9 mouse cellular contexts compared by ENCODE assay signal in the genomic region with DNA sequence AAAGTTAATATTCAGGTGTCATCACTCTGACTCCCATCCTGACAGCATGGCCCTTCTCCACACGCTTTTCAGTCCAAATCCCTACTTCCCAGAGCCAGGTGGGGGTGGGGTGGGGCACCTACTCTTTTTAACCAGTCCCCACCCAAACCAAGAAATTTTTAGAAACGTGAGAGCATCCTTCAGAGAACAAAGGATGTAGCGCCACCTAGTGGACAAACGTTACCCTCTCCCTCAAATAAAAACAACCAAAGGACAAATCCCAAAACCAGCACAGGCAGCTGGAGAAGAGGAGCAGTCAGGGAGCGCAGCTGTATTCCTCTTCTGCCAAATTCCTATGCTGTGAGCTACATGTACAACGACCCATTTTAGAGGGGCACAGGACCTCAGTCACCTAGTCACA.
A peak's percentile ranks its signal among the peaks of the same experiment; 100 is the strongest.
DNase-seq lines count a peak whose midpoint lies in the region; ATAC-seq and TF ChIP-seq lines count a peak whose summit lies in the region.
"Had no signal": no experiment of that assay in that cellular context is flagged by ENCODE, and none has a peak within 500 bp of the region (broad histone marks: within the 10 kb centered on the region; RNA-seq: fewer than 3 reads in every experiment).

No protein-coding gene starts in this region.

- H3K4me2 ChIP-seq in liver, embryonic 12.5 days = no peak overlapping the region
- H3K4me2 ChIP-seq in neural tube, embryonic 12.5 days (replicated peaks) = no peak overlapping the region

- TF ChIP-seq CTCF in kidney, adult 2 months (conservative IDR thresholded peaks at IDR 0.05; ENCODE audit: insufficient read depth, insufficient read length, low read depth, low read length) = peak; percentile 38; the same call in 1 of the 2 replicates

- no peak overlapping the region for H3K27ac ChIP-seq in liver, embryonic 12.5 days
- H3K27ac ChIP-seq in kidney, adult 2 months (ENCODE audit: insufficient read depth, low read depth, low read length) = no peak overlapping the region
- H3K27ac ChIP-seq in limb, embryonic 10.5 days = peak overlapping the region; percentile 48; the same call in 1 of the 2 replicates
- no peak overlapping the region for H3K27ac ChIP-seq in neural tube, embryonic 12.5 days

- no peak for ATAC-seq in liver, embryonic 12.5 days
- peak; percentile 65; the same call in 1 of the 2 replicates for ATAC-seq in neural tube, embryonic 12.5 days (ENCODE audit: low FRiP score, low read depth)

- no peak for TF ChIP-seq POLR2A in kidney, adult 2 months (IDR thresholded peaks at IDR 0.05; ENCODE audit: low read depth, low read length)

- H3K9me3 ChIP-seq in liver, embryonic 12.5 days (replicated peaks) = no peaks in the 10 kb centered on the region
- no peaks in the 10 kb centered on the region for H3K9me3 ChIP-seq in limb, embryonic 10.5 days (replicated peaks)
- no peaks in the 10 kb centered on the region for H3K9me3 ChIP-seq in neural tube, embryonic 12.5 days

- no peaks in the 10 kb centered on the region for H3K27me3 ChIP-seq in liver, embryonic 12.5 days (replicated peaks)
- no peaks in the 10 kb centered on the region for H3K27me3 ChIP-seq in kidney, adult 2 months (replicated peaks; ENCODE audit: control insufficient read depth, insufficient read depth, low read length)
- no peaks in the 10 kb centered on the region for H3K27me3 ChIP-seq in limb, embryonic 10.5 days (ENCODE audit: low read depth, poor library complexity, severe bottlenecking)
- H3K27me3 ChIP-seq in neural tube, embryonic 12.5 days (replicated peaks) = no peaks in the 10 kb centered on the region
- H3K27me3 ChIP-seq: megakaryocyte, embryonic 14.5 days had no signal

- H3K9ac ChIP-seq in liver, embryonic 12.5 days = no peak overlapping the region
- no peak overlapping the region for H3K9ac ChIP-seq in neural tube, embryonic 12.5 days

- peak; percentile 46 for DNase-seq in liver
- DNase-seq in cerebellum, adult 9-11 months = peak; percentile 6
- DNase-seq in frontal cortex, postnatal 14 days (ENCODE audit: low spot score in 2 of 2) = peak; percentile 20 to 56
- peak; percentile 41 for DNase-seq in kidney, adult 2 months
- peak; percentile 70 for DNase-seq in limb, embryonic 10.5 days (ENCODE audit: low spot score)
- DNase-seq in spleen, adult 12 weeks (ENCODE audit: low spot score) = no peak

- 9% methylated on average over 6 of the region's 6 CpGs for WGBS in liver, embryonic 12.5 days (ENCODE audit: insufficient replicate concordance)
- 9% methylated on average over 6 of the region's 6 CpGs for WGBS in kidney, adult 2 months
- 13% methylated on average over 6 of the region's 6 CpGs for WGBS in limb, embryonic 10.5 days
- 14% methylated on average over 6 of the region's 6 CpGs for WGBS in neural tube, embryonic 12.5 days

- H3K36me3 ChIP-seq in liver, embryonic 12.5 days = no peaks in the 10 kb centered on the region
- H3K36me3 ChIP-seq in kidney, adult 2 months (ENCODE audit: control insufficient read depth, insufficient read depth, low read length) = no peaks in the 10 kb centered on the region
- no peaks in the 10 kb centered on the region for H3K36me3 ChIP-seq in limb, embryonic 10.5 days
- H3K36me3 ChIP-seq in neural tube, embryonic 12.5 days = no peaks in the 10 kb centered on the region

- no peaks in the 10 kb centered on the region for H3K4me1 ChIP-seq in liver, embryonic 12.5 days
- peaks cover 6% of the 10 kb centered on the region; the same call in 1 of the 2 replicates for H3K4me1 ChIP-seq in kidney, adult 2 months (ENCODE audit: control insufficient read depth, insufficient read depth, low read length)
- peaks cover 22% of the 10 kb centered on the region for H3K4me1 ChIP-seq in limb, embryonic 10.5 days
- H3K4me1 ChIP-seq in neural tube, embryonic 12.5 days = no peaks in the 10 kb centered on the region
- H3K4me1 ChIP-seq: megakaryocyte, embryonic 14.5 days had no signal

- H3K4me3 ChIP-seq in liver, embryonic 12.5 days = no peak overlapping the region
- no peak overlapping the region for H3K4me3 ChIP-seq in kidney, adult 2 months (ENCODE audit: insufficient read depth, low read depth, low read length)
- H3K4me3 ChIP-seq in limb, embryonic 10.5 days = no peak overlapping the region
- H3K4me3 ChIP-seq in neural tube, embryonic 12.5 days = no peak overlapping the region
- H3K4me3 ChIP-seq: megakaryocyte, embryonic 14.5 days had no signal
